Mouse (Mus musculus) forebrain, embryonic 12.5 days (tissue): Measurements from ENCODE around the gene Cpz. TPM values are rescaled to one million over a fixed set of nuclear protein-coding genes. Genes with fewer than 3 reads are reported as not detected.

Source experiments
- ATAC-seq: fragments of 200-750 bp; cut with Nextera tagmentation; 2 replicates; pipeline ENCODE4 v1.8.0; 2017; ENCODE audit warnings: moderate TSS enrichment; ENCODE audit not compliant: low FRiP score
- H3K27ac ChIP-seq: fragments of 300-500 bp; sonication (generic); 2 replicates; pipeline ENCODE4 v1.5.1; 2016; ENCODE audit warnings: mild to moderate bottlenecking
- H3K27me3 ChIP-seq: fragments of 300-500 bp; sonication (generic); 2 replicates; pipeline ENCODE4 v1.6.1; 2016; ENCODE audit warnings: mild to moderate bottlenecking
- H3K36me3 ChIP-seq: fragments of 300-500 bp; sonication (generic); replicated peaks from 2 replicates; pipeline ENCODE4 v1.6.1; 2016; ENCODE audit warnings: mild to moderate bottlenecking
- H3K4me1 ChIP-seq: fragments of 300-500 bp; sonication (generic); 2 replicates; pipeline ENCODE4 v1.6.1; 2016
- H3K4me2 ChIP-seq: fragments of 300-500 bp; sonication (generic); 2 replicates; pipeline ENCODE4 v1.6.1; 2016; ENCODE audit warnings: mild to moderate bottlenecking, moderate library complexity
- H3K4me3 ChIP-seq: fragments of 300-500 bp; sonication (generic); replicated peaks from 2 replicates; pipeline ENCODE4 v1.5.1; 2016; ENCODE audit warnings: mild to moderate bottlenecking
- H3K9ac ChIP-seq: fragments of 300-500 bp; sonication (generic); 2 replicates; pipeline ENCODE4 v1.6.1; 2016; ENCODE audit warnings: mild to moderate bottlenecking
- H3K9me3 ChIP-seq: fragments of 300-500 bp; sonication (generic); 2 replicates; pipeline ENCODE4 v1.6.1; 2016
- WGBS: fragments of 180-500 bp; shearing (Covaris S2); methylation state at CpG from one replicate; pipeline ENCODE4 v1.1.7; 2016; 5-methylcytosine and 5-hydroxymethylcytosine counted together
- polyA plus RNA-seq: library from polyadenylated mRNA; unstranded; fragments of >200 nt; fragmentation: Nextera tagmentation; extraction: Ambion mirVana; gene quantifications from 2 replicates; pipeline ENCODE4 v1.2.1, GENCODE M21; 2016

Cpz gene
- 1.7 and 3.0 TPM in 2 replicates for polyA plus RNA-seq

- peak within 1 kb of the TSS; percentile 29 for H3K4me3 ChIP-seq
- H3K27ac ChIP-seq, result no peak within 1 kb of the TSS
- H3K27me3 ChIP-seq, result peaks cover 46% of the 10 kb centered on the region
- H3K4me2 ChIP-seq, result peak within 1 kb of the TSS; percentile 57
- H3K4me1 ChIP-seq, result peaks cover 22% of the 10 kb centered on the region
- no peaks in the 10 kb centered on the region for H3K36me3 ChIP-seq
- peak; percentile 82 for ATAC-seq
- 1% methylated on average over 29 of the region's 29 CpGs for WGBS
- peak within 1 kb of the TSS; percentile 44 for H3K9ac ChIP-seq
- no peaks in the 10 kb centered on the region for H3K9me3 ChIP-seq
Measured at GRCm38 (mm10) chr5:35525469-35526123, at the start of gene Cpz. Cpz (minus strand) TSS chr5:35525698.

- Histone ChIP-seq H3K4me2 (peak within 1 kb of the TSS; percentile 97), H3K9me3 (no peaks in the 10 kb centered on the region), H3K9ac (peak within 1 kb of the TSS; percentile 85), H3K4me1 (peaks cover 9% of the 10 kb centered on the region), H3K4me3 (peak within 1 kb of the TSS; percentile 97), H3K27ac (peak within 1 kb of the TSS; percentile 88), H3K36me3 (peaks cover 31% of the 10 kb centered on the region), H3K27me3 (peaks cover 27% of the 10 kb centered on the region)
- ATAC-seq, result peak; percentile 97
- WGBS, result 4% methylated on average over 56 of the region's 56 CpGs
Measured at GRCm38 (mm10) chr5:35574653-35575599, 49.4 kb upstream of the Cpz start, which contains the start of gene Trmt44. Trmt44 (minus strand) TSS chr5:35575070.

GRCm38 (mm10) chr5:35571546-35571945, 46.0 kb upstream of the Cpz start:
- Histone ChIP-seq H3K4me3 (no peak overlapping the region), H3K36me3 (peaks cover 63% of the 10 kb centered on the region), H3K9ac (no peak overlapping the region), H3K4me1 (peaks cover 9% of the 10 kb centered on the region), H3K9me3 (no peaks in the 10 kb centered on the region), H3K4me2 (no peak overlapping the region), H3K27ac (no peak overlapping the region), H3K27me3 (peaks cover 1% of the 10 kb centered on the region; the same call in 1 of the 2 replicates)
- 93% methylated on average over 6 of the region's 6 CpGs for WGBS
- ATAC-seq, result no peak

- WGBS, result 95% methylated on average over 4 of the region's 4 CpGs
Measured at GRCm38 (mm10) chr5:35566632-35567031, 41.1 kb upstream of the Cpz start.

GRCm38 (mm10) chr5:35565217-35565616, 39.7 kb upstream of the Cpz start:
- H3K36me3 ChIP-seq, result peaks cover 94% of the 10 kb centered on the region
- 90% methylated on average over 9 of the region's 9 CpGs for WGBS
- H3K4me2 ChIP-seq, result no peak overlapping the region
- no peaks in the 10 kb centered on the region for H3K4me1 ChIP-seq
- no peak for ATAC-seq
- H3K4me3 ChIP-seq, result no peak overlapping the region
- H3K9ac ChIP-seq, result no peak overlapping the region
- H3K9me3 ChIP-seq, result no peaks in the 10 kb centered on the region
- no peak overlapping the region for H3K27ac ChIP-seq
- no peaks in the 10 kb centered on the region for H3K27me3 ChIP-seq

More at GRCm38 (mm10) chr5:35566632-35567031, 41.1 kb upstream of the Cpz start:
- Histone ChIP-seq H3K4me2 (no peak overlapping the region), H3K36me3 (peaks cover 95% of the 10 kb centered on the region), H3K4me1 (no peaks in the 10 kb centered on the region), H3K9ac (no peak overlapping the region), H3K4me3 (no peak overlapping the region), H3K27ac (no peak overlapping the region), H3K27me3 (no peaks in the 10 kb centered on the region), H3K9me3 (no peaks in the 10 kb centered on the region)
- no peak for ATAC-seq

- Histone ChIP-seq H3K9ac (no peak overlapping the region), H3K4me2 (no peak overlapping the region), H3K27me3 (no peaks in the 10 kb centered on the region), H3K4me1 (no peaks in the 10 kb centered on the region), H3K4me3 (no peak overlapping the region), H3K9me3 (no peaks in the 10 kb centered on the region), H3K27ac (no peak overlapping the region), H3K36me3 (peaks cover 90% of the 10 kb centered on the region)
- 0% methylated on average over 1 of the region's 1 CpGs for WGBS
- ATAC-seq, result 0 out of 2 replicates have a peak, but pooled peaks have one; percentile 44
Measured at GRCm38 (mm10) chr5:35563449-35563848, 38.0 kb upstream of the Cpz start.

- WGBS, result 95% methylated on average over 2 of the region's 2 CpGs
- H3K4me1 ChIP-seq, result no peaks in the 10 kb centered on the region
- H3K4me2 ChIP-seq, result no peak overlapping the region
- no peak overlapping the region for H3K27ac ChIP-seq
- ATAC-seq, result no peak
- no peaks in the 10 kb centered on the region for H3K27me3 ChIP-seq
- no peak overlapping the region for H3K4me3 ChIP-seq
- no peak overlapping the region for H3K9ac ChIP-seq
- peaks cover 87% of the 10 kb centered on the region for H3K36me3 ChIP-seq
- H3K9me3 ChIP-seq, result no peaks in the 10 kb centered on the region
Measured at GRCm38 (mm10) chr5:35562616-35563015, 37.1 kb upstream of the Cpz start.

GRCm38 (mm10) chr5:35559447-35559846, 33.9 kb upstream of the Cpz start:
- Histone ChIP-seq H3K4me3 (no peak overlapping the region), H3K9me3 (no peaks in the 10 kb centered on the region), H3K4me2 (no peak overlapping the region), H3K27me3 (no peaks in the 10 kb centered on the region), H3K27ac (no peak overlapping the region), H3K9ac (no peak overlapping the region), H3K4me1 (no peaks in the 10 kb centered on the region), H3K36me3 (peaks cover 80% of the 10 kb centered on the region)
- 85% methylated on average over 8 of the region's 8 CpGs for WGBS
- ATAC-seq, result no peak

GRCm38 (mm10) chr5:35557946-35558621, 32.6 kb upstream of the Cpz start:
- H3K9me3 ChIP-seq, result no peaks in the 10 kb centered on the region
- H3K27me3 ChIP-seq, result no peaks in the 10 kb centered on the region
- no peak overlapping the region for H3K27ac ChIP-seq
- 61% methylated on average over 13 of the region's 13 CpGs for WGBS
- H3K4me1 ChIP-seq, result no peaks in the 10 kb centered on the region
- H3K9ac ChIP-seq, result no peak overlapping the region
- ATAC-seq, result no peak
- peaks cover 68% of the 10 kb centered on the region for H3K36me3 ChIP-seq
- no peak overlapping the region for H3K4me3 ChIP-seq
- no peak overlapping the region for H3K4me2 ChIP-seq

GRCm38 (mm10) chr5:35556393-35556792, 30.9 kb upstream of the Cpz start:
- no peaks in the 10 kb centered on the region for H3K27me3 ChIP-seq
- WGBS, result 86% methylated on average over 7 of the region's 7 CpGs
- H3K4me3 ChIP-seq, result no peak overlapping the region
- H3K9me3 ChIP-seq, result no peaks in the 10 kb centered on the region
- H3K27ac ChIP-seq, result no peak overlapping the region
- H3K4me1 ChIP-seq, result 0 out of 2 replicates have a peak, but pooled peaks cover 7% of the 10 kb centered on the region
- H3K9ac ChIP-seq, result no peak overlapping the region
- H3K4me2 ChIP-seq, result no peak overlapping the region
- H3K36me3 ChIP-seq, result peaks cover 51% of the 10 kb centered on the region
- ATAC-seq, result no peak

- Histone ChIP-seq H3K36me3 (peaks cover 28% of the 10 kb centered on the region), H3K4me2 (no peak overlapping the region), H3K4me1 (0 out of 2 replicates have a peak, but pooled peaks cover 7% of the 10 kb centered on the region), H3K9ac (no peak overlapping the region), H3K27ac (no peak overlapping the region), H3K4me3 (no peak overlapping the region), H3K27me3 (no peaks in the 10 kb centered on the region), H3K9me3 (no peaks in the 10 kb centered on the region)
- WGBS, result 88% methylated on average over 4 of the region's 4 CpGs
- ATAC-seq, result no peak
Measured at GRCm38 (mm10) chr5:35552838-35553539, 27.5 kb upstream of the Cpz start.
